Mouse (Mus musculus) kidney, adult 9 months (tissue): ENCODE results near the gene Fam71f2.
A peak's percentile ranks its signal among the peaks of the same experiment; 100 is the strongest.

Experiments
- DNase-seq: peaks from one replicate; pipeline ENCODE4 v3.0.0; 2022

Gene Fam71f2

GRCm38 (mm10) chr6:29279293-29279692, at the start of gene Fam71f2:
TSS of gene Fam71f2 (plus strand) at chr6:29279593.
- no peak for DNase-seq

- DNase-seq, result no peak
These were observed 49.0 kb upstream of the Fam71f2 start for GRCm38 (mm10) chr6:29230386-29230785.

DNA sequence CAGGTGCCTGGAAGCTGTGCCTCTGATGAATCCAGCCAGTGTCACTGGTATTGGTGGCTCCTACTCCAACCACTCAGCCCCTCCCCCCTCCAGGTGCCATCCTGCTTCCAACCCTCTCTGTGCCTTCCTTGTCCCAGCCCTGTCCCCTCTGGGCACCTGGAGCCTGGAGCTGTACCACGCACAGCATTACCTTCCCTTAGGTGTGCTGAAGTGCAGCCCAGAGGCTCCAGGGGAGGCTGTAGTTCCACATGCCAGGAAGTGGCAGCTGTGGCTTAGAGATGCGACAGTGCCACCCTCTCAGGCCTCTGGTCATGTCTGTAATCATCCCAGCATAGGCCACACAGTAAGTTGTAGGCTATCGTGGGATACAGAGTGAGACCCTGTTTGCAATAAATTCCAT, 47.6 kb upstream of the Fam71f2 start:
- DNase-seq, result no peak

DNA sequence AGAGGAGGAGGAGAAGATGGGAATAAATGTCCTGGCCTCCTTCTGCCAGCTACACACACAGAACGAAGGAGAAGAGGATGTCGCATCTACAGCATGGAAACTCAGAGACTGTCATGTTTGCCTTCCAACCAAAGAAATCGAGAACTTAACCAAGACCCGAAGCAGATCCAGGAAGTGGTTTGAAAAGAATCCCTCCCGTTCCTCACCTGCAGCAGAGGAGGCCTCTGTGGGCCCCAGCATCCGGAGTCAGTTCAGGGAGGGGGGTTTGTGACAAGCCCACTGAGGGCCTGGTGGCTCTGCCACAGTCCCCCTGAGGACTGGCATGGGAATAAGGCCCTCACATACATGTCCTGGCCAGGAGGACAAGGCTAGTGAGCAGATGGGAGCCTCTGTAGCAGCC, 47.1 kb upstream of the Fam71f2 start:
- DNase-seq, result no peak

DNA sequence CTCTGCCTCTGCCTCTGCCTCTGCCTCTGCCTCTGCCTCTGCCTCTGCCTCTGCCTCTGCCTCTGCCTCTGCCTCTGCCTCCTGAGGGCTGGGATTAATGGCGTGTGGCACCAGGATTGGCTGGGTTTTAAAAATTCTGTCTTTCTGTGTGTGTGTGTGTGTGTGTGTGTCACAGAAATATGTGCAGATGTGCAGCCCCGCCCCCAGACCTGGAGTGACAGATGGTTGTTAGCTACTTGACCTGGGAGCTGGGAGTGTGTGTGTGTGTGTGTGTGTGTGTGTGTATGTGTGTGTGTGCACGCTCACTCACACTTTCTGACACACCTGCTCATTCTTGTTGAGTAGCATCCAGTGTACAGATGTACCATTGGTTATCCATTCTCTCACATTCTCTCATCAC, 45.7 kb upstream of the Fam71f2 start:
- no peak for DNase-seq

- no peak for DNase-seq
These were observed 45.1 kb upstream of the Fam71f2 start for GRCm38 (mm10) chr6:29234272-29234671.

DNA sequence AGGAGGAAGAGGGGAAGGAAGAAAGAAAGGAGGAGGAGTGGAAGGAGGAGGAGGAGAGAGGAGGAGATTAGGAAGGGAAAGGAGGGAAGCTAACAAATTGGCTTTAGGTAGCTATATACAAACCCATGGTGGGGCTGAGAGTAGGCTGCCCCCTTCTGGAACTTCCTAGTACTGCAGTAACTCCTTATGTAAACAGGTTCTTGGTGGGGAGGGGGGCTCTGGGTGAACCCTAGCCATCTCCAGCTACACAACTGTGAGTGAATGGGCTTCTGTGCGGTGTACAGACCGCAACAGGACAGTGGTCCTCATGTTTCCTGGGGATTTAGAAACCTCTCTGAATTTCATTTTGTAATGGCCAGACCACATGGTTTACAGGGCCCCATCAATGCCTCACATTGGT, 38.6 kb upstream of the Fam71f2 start:
- DNase-seq, result peak; percentile 64

GRCm38 (mm10) chr6:29241697-29242096, 37.7 kb upstream of the Fam71f2 start:
- DNase-seq, result peak; percentile 14

- DNase-seq, result no peak
These were observed 37.1 kb upstream of the Fam71f2 start for GRCm38 (mm10) chr6:29242265-29242664.

GRCm38 (mm10) chr6:29245272-29246120, 33.9 kb upstream of the Fam71f2 start:
- no peak for DNase-seq

DNA sequence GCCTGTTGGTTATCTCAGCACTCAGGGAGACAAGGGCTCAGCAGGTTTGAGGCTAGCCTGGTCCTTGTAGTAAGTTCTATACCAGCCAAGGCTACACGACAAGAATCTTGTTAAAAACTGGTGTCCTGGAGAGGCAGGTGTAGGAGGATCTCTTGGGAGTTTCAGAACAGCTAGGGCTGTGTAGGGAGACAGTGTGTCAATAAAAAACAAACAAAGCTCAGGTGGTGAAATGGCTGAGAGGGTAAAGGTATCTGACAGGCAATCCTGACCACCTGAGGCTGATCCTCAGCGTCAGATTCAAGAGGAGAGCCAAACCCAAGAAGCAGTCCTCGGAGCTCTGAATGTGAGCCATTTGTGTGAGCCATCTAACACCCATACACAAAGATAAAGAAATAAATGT, 33.2 kb upstream of the Fam71f2 start:
- no peak for DNase-seq

- no peak for DNase-seq
These were observed 32.8 kb upstream of the Fam71f2 start for GRCm38 (mm10) chr6:29246585-29246984.

GRCm38 (mm10) chr6:29247072-29247471, 32.3 kb upstream of the Fam71f2 start:
- DNase-seq, result no peak

DNA sequence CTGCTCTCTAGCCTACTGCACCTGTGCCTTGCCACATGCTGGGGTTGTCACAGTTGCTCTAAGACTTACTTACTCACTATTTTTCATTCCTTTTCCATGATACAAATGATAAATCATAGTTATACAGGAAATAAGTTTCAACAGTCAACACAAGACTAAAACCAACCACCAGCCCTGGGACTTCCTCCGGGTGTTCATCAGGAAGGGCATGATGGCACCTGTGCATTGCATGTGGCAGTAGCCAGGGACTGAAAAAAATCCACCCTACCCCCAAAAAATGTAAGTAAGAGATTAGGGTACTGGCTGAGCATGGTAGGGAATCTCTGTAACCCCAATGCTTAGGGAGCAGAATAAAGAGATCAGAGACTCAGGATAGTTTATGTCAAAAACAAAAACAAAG, 20.0 kb upstream of the Fam71f2 start:
- DNase-seq, result no peak

DNA sequence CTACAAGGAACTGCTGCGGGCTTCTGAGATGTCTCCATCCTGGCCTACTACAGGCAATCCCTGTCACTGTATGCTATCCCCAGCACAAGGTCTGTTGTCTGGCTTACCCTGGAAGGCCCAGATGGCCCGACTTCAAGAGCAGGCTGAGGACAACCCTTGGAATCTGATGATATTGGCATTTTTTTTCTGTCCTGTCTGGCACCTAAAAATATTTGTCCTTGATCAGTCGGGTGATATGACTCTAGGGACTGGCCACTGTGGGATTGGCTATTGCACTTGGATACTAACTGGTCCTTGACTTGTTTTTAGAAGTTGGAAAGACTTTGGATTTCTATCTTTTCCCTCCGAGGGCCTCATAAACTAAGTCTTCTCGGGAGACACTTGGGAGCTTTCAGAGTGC, 17.6 kb upstream of the Fam71f2 start:
- DNase-seq, result no peak

DNA sequence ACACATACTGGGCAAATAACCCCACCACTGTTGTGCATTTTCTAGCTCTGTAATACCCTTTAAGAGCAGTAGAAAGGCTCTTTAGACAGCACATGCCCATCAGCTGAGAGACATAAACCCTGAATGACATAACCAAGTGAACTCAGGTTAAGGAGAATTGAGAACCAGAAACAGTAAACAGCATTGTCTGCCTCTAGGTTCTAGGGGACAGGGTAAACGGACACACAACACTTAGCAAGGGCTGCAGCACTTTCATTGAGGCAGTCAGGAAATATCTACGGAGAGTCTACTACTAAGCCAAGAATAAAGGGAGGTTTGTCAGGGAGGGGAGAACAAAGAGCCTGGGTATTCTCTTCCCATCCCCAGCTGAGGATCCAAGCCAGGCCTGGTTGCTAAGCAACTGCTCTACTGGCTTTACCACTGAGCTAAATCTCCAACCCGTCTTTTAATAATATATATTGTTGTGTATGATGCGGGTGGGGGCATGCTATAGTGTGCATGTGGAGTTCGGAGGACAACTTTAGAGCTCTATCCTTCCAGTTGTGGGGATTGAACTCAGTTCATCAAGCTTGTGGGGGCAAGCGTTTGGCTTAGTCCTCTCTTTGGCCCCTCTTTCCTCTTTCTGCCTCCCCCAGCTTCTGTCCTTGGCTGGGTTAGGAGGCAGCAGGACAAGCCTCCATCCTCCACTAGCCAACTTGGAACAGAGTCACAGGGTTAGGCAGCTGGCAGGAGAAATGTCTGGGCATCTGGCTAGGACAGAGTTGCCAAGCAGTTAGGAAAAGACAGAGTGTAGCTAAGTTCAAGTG, 15.5 kb upstream of the Fam71f2 start:
- DNase-seq, result no peak

DNA sequence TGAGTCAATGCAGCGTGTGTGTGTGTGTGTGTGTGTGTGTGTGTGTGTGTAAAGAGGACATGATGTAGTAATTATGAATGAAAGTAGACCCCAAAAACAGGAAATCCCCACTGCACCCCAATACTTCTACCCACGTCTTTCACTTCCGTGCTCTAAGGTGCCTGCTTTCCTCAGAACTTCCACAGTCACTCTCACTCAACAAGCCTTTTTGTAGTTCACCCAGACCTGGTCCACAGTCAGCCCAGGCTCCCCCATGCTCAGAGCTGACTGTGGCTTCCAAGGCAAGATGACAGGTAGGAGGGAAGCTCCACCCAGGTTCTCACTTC, 15.0 kb upstream of the Fam71f2 start:
- DNase-seq, result no peak

DNA sequence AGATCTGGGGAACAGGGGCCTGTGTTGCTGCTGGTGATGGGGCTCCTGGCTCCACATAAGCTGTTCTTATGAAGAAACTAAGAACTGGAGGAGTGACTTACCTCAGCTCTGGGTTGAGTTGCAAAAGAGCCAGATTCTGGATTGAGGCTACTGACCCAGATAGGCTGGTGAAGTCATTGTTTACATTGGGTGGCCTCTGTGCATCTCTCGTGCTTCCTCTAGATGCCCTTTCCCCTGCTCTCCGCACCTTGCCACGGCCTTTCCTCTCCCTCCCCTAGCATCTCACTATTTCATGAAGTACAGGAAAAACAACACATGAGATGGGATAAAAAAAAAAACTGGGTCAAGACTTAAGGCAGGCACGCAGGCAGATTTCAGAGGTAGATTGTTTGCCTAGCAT, 12.5 kb upstream of the Fam71f2 start:
- DNase-seq, result no peak

GRCm38 (mm10) chr6:29269006-29269668, 10.3 kb upstream of the Fam71f2 start:
- no peak for DNase-seq

GRCm38 (mm10) chr6:29270961-29271360, 8.4 kb upstream of the Fam71f2 start:
- peak; percentile 13 for DNase-seq

DNA sequence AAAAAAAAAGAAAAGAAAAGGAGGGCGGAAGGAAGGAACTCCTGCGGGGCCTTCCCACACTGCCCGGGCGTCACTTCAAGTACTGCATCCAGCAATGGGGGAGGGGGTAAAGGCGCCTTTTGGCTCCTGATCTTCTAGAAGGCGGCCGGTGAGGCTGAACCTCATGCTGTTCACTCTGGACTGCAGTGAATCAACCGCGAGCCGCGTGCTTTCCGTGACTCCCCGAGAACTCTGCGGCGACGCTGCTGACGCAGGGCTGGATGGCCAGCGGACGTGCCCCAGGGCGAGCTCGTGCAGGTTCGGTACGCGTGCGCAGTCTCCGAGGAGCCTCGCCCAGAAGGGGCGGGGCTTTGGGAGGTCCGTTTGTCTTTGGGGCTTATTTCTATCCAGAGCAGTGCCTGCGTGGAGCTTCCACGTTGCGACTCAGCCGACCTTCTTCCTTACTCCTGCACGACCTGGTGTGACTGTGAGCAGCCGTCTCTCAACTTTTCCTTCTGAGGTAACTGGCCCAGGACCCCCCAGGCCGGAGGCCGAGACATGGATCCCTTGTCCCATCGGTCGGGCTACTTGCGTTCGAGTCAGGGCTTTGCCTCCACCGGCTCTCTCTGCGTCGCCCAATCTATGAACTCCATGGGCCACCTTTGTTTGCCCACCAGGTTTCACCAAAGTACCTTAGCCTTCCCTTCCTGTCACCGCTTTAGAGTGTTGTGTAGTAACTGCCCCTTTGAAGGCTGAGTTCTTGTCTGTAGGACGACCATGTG, 6.9 kb upstream of the Fam71f2 start, which contains the start of gene Hilpda:
TSS of gene Hilpda (plus strand) at position 177 of the 761 bp plus-strand sequence.
- peak; percentile 93 for DNase-seq

DNA sequence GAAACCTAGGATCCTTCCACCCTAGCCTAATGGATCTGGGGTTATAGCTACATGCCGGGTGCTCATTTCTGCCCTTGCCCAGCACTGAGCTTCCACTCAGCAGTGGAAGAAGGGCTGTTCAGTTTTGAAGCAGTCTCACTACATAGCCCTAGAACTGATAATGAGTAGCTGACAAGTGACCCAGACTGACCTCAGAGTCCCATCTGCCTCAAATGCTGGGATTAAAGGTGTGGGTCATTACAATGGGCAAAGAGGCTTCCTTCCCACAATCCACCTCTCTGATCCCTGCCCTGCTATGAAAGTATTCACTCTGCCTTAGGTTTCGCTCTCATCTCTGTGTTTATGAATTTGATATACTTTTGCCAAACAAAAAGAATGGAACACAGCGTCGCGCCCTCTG, 2.6 kb upstream of the Fam71f2 start:
- DNase-seq, result no peak
